Mouse (Mus musculus): ENCODE results near the gene Hoxd12.
A peak's percentile ranks its signal among the peaks of the same experiment; 100 is the strongest.

Gene Hoxd12

GRCm38 (mm10) chr2:74710929-74711543 lies 36.2 kb downstream of the Hoxd12 start:
- peak; percentile 58 for DNase-seq

GRCm38 (mm10) chr2:74711721-74712621 lies 37.2 kb downstream of the Hoxd12 start, which contains the start of the genes Hoxd3 and Hoxd4:
TSS of gene Hoxd3 (plus strand) at chr2:74711927.
TSS of gene Hoxd4 (plus strand) at chr2:74711929.
- DNase-seq: peak; percentile 80 to 87

- peak in 1 of 2 experiments; percentile 47 for DNase-seq
These were observed 38.7 kb downstream of the Hoxd12 start for GRCm38 (mm10) chr2:74713239-74714150.

DNA sequence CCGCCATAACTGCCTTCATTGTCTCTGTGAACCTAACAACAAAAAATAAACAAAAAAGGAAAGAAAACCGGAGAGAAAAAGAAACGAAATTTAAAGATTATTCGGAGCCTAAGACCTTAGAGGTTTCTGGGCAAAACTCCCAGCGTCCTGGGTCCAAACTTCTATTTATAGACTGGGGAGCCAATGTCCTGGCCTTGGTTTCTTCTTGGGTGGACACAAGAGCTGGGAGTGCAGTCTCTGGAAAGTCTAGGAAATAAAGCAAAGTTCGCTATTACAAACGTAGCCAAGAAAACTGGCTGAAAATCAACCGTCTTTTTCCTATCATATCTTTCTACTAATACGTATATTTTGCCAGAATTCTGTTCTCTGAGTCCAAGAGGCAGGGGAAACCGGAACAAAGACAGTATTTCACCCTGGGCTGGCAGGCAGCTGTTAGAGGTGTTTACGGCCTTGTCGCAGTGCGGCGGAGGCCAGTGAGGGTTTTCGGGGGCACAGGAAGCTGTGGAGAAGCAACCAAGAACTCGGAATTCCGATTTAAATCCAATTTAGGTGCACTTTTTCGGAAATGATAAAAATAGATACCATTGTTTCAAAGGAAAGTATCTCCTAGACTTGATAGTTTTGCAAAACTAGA lies 39.5 kb downstream of the Hoxd12 start:
- peak in 1 of 2 experiments; percentile 59 for DNase-seq

- peak; percentile 62 to 77 for DNase-seq
These were observed 40.1 kb downstream of the Hoxd12 start for GRCm38 (mm10) chr2:74714881-74715280.

DNA sequence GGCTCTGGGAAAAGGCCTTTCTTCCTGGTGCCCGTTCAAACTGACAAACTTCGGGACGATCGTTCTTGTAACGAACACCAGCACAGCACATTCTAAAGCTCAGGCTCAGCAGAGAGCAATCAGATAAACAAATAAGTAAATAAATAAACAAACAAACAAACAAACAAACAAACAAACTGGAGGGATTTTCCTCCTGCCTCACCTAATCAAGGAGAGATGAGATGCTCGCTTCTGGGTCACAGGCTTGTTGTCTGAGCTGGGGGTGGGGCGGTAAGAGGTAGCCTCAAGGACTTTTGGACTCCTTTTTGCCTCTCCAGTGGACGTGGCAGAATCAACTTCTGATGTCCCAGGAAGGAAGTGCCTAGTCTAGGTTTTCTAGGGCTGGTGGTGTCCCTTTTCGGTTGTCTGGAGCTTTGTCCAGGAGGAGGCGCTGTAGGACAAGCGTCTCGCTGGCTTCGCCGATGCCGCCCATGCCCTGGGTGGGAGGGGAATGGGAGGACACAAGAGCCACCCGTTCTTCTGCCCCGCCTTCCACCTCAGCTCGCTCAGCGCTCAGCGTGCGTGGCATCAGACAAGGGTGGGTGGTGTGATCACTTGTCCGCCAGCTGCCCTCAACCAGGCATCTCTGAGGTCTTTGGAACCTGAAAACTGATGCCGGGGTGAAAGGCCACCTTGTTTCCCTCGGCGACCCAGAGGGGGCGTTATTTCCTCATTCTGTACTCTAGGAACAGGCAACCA lies 40.9 kb downstream of the Hoxd12 start:
- peak; percentile 94 to 96 for DNase-seq

- no peak for DNase-seq
These were observed 45.6 kb downstream of the Hoxd12 start for GRCm38 (mm10) chr2:74720384-74720783.

- DNase-seq: no peak
These were observed 46.2 kb downstream of the Hoxd12 start for GRCm38 (mm10) chr2:74720955-74721491.

- DNase-seq: no peak
These were observed 47.1 kb downstream of the Hoxd12 start for GRCm38 (mm10) chr2:74721882-74722281.

- no peak for DNase-seq
These were observed 48.1 kb downstream of the Hoxd12 start for GRCm38 (mm10) chr2:74722949-74723348.

- DNase-seq: peak; percentile 60 to 71
These were observed 49.6 kb downstream of the Hoxd12 start for GRCm38 (mm10) chr2:74724244-74725015.

DNA sequence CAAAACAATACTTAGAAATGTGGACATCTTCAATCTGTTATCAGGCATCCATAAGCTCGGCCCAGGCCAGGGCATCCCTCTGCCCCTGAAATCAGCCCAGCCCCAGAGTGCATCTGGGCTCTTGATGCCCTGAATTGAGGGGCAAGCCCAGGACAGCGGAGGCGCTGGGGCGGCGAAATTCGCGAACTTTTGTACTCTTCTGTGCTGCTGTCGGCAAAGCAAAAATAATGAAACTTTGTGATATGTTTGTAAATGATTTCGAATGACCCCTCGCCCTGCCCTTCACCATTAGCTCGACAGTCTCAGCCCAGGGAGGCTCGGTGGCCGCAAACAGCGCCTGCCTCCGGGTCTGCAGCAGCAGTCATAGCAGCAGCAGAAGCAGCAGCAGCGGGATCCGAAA lies 50.4 kb downstream of the Hoxd12 start:
- DNase-seq: peak in 1 of 2 experiments; percentile 34

DNA sequence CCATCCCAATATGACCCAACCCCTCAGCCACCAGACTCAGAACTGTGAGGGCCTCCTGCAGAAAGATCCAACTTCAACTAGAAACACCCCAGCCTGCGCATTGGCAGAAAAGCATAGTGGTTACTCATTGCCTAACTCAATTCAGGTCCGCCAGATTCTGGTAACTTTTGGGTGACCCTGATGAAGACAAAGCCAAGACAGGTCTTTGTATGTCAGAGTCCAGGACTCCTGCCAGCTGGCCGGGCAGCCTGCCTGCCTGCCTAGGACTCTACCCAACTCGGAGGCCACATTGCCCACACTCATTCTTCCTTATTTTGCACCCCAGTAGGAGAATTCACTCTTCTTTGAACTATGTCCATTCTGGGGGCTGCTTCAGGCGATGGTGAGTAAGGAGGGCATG lies 51.7 kb downstream of the Hoxd12 start, which contains the start of gene Gm28230:
Gm28230 (plus strand) TSS at position 178 of the 400 bp plus-strand sequence.
- peak; percentile 77 to 79 for DNase-seq

DNA sequence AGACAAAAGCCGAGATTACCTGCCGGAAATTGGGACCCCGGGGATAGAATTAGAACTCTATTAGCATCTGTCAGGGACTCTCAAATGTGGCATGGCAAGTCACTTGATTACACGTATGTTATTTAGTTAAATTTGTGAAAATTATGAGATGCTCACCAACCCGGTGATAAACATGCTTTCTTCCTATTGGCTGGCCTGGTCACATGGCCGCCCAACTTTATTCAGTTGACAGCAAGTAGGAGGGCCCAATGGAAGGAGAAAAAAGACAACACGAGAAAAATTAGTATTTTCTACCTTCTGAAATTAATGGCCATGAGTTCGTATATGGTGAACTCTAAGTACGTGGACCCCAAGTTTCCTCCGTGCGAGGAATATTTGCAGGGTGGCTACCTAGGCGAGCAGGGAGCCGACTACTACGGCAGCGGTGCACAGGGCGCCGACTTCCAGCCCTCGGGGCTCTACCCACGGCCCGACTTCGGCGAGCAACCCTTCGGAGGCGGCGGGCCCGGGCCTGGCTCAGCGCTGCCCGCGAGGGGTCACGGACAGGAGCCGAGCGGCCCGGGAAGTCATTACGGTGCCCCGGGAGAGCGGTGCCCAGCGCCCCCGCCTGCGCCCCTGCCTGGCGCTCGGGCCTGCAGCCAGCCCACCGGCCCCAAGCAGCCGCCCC lies 52.3 kb downstream of the Hoxd12 start:
- peak in 1 of 2 experiments; percentile 47 for DNase-seq

All from kidney, postnatal 25 days (tissue).